Mouse (Mus musculus) myocyte (in vitro differentiated cells): ENCODE results near the gene Atg3. TPM values are rescaled to one million over a fixed set of nuclear protein-coding genes. Genes with fewer than 3 reads are reported as not detected.

Experiments
- H3K27me3 ChIP-seq: one replicate; pipeline ENCODE4 v1.6.1; 2011; ENCODE audit not compliant: control insufficient read depth, insufficient read depth, insufficient read length
- H3K36me3 ChIP-seq: one replicate; pipeline ENCODE4 v1.6.1; 2011; ENCODE audit not compliant: control insufficient read depth, insufficient read depth
- H3K4me2 ChIP-seq: one replicate; pipeline ENCODE4 v1.6.1; 2011; ENCODE audit warnings: low read depth, control low read depth
- H3K4me3 ChIP-seq: one replicate; pipeline ENCODE4 v1.5.1; 2011; ENCODE audit warnings: mild to moderate bottlenecking, control low read depth, moderate library complexity
- H3K79me2 ChIP-seq: one replicate; pipeline ENCODE4 v1.6.1; 2011; ENCODE audit not compliant: control insufficient read depth, insufficient read depth
- H3ac ChIP-seq: one replicate; pipeline ENCODE4 v1.6.1; 2011; ENCODE audit not compliant: control insufficient read depth, insufficient read length
- CEBPB ChIP-seq: IDR thresholded peaks from 2 replicates; pipeline ENCODE4 v1.6.1; 2011; ENCODE audit warnings: mild to moderate bottlenecking, moderate library complexity; ENCODE audit not compliant: poor library complexity, insufficient read depth, severe bottlenecking
- E2F4 ChIP-seq: IDR thresholded peaks from one replicate; pipeline ENCODE4 v1.6.1; 2011; ENCODE audit warnings: mild to moderate bottlenecking, control low read depth, moderate library complexity; ENCODE audit not compliant: insufficient read depth
- MAX ChIP-seq: IDR thresholded peaks from one replicate; pipeline ENCODE4 v1.6.1; 2011; ENCODE audit warnings: low read depth, mild to moderate bottlenecking, control low read depth
- MYOD1 ChIP-seq, 3 experiments: IDR thresholded peaks; one replicate each; pipeline ENCODE4 v1.6.1; 2011; ENCODE audit warnings: control low read depth in 2 of 3, low read depth in 2 of 3, mild to moderate bottlenecking in 2 of 3, moderate library complexity in 1 of 3; ENCODE audit not compliant: insufficient read length in 2 of 3, control insufficient read depth in 1 of 3
- MYOG ChIP-seq, 3 experiments: IDR thresholded peaks; one replicate each; pipeline ENCODE4 v1.6.1; 2011; ENCODE audit warnings: control low read depth in 2 of 3, low read depth in 2 of 3, mild to moderate bottlenecking in 2 of 3; ENCODE audit not compliant: insufficient read length in 2 of 3, control insufficient read depth in 1 of 3, insufficient read depth in 1 of 3
- POLR2A ChIP-seq: IDR thresholded peaks from one replicate; pipeline ENCODE4 v1.6.1; 2011; ENCODE audit warnings: low read depth, mild to moderate bottlenecking, control low read depth, moderate library complexity; ENCODE audit not compliant: insufficient read length
- POLR2AphosphoS2 ChIP-seq: IDR thresholded peaks from one replicate; pipeline ENCODE4 v1.6.1; 2011; ENCODE audit warnings: low read depth, control low read depth; ENCODE audit not compliant: insufficient read length
- REST ChIP-seq: IDR thresholded peaks from one replicate; pipeline ENCODE4 v1.6.1; 2011; ENCODE audit warnings: mild to moderate bottlenecking, control low read depth, moderate library complexity; ENCODE audit not compliant: insufficient read depth, insufficient read length
- SRF ChIP-seq: IDR thresholded peaks from one replicate; pipeline ENCODE4 v1.6.1; 2011; ENCODE audit warnings: low read depth; ENCODE audit not compliant: control insufficient read depth, insufficient read length
- TCF12 ChIP-seq: IDR thresholded peaks from one replicate; pipeline ENCODE4 v1.6.1; 2011; ENCODE audit warnings: mild to moderate bottlenecking, control low read depth; ENCODE audit not compliant: poor library complexity, insufficient read depth, severe bottlenecking
- TCF3 ChIP-seq: IDR thresholded peaks from one replicate; pipeline ENCODE4 v1.6.1; 2011; ENCODE audit warnings: low read depth, control low read depth; ENCODE audit not compliant: insufficient read length
- USF1 ChIP-seq: IDR thresholded peaks from one replicate; pipeline ENCODE4 v1.6.1; 2011; ENCODE audit warnings: low read depth, mild to moderate bottlenecking, control low read depth, moderate library complexity
- polyA plus RNA-seq: library from polyadenylated mRNA; unstranded; fragments of >200 nt; fragmentation: generic; extraction: Trizol; gene quantifications from one replicate; pipeline ENCODE4 v1.2.1, GENCODE M21; 2012; ENCODE audit warnings: missing spikeins

The Atg3 gene
- polyA plus RNA-seq, 1 experiment = 19.2 TPM

DNA sequence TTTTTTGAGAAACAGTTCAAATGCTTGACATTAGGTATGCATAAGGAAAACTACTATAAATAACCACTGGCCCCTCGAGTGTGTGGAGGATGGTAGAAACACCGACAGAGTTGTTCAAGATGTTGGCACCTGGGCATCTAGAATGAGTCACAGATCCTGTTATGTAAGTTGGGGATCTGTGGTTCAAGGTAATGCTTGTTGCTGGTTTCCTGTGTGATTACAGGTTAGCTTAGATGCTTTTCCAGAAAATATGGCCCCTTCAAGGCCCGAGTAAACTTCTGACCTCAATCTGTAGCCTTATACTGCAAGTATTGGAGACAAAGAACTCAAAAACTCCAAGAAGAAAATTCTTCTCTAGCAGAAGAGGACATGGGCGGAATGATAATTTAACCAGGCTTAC, 45.9 kb downstream of the Atg3 start:
- Histone ChIP-seq H3K36me3 (no peaks in the 10 kb centered on the region), H3ac (no peak overlapping the region), H3K4me3 (no peak overlapping the region), H3K4me2 (no peak overlapping the region), H3K79me2 (no peaks in the 10 kb centered on the region), H3K27me3 (no peaks in the 10 kb centered on the region)
- TF ChIP-seq MAX (no peak), POLR2AphosphoS2 (no peak), MYOD1 (IDR thresholded peaks at IDR 0.05; ENCODE audit: control insufficient read depth in 1 of 3, insufficient read length in 2 of 3, low read depth in 2 of 3) (no peak), SRF (no peak), REST (no peak)

DNA sequence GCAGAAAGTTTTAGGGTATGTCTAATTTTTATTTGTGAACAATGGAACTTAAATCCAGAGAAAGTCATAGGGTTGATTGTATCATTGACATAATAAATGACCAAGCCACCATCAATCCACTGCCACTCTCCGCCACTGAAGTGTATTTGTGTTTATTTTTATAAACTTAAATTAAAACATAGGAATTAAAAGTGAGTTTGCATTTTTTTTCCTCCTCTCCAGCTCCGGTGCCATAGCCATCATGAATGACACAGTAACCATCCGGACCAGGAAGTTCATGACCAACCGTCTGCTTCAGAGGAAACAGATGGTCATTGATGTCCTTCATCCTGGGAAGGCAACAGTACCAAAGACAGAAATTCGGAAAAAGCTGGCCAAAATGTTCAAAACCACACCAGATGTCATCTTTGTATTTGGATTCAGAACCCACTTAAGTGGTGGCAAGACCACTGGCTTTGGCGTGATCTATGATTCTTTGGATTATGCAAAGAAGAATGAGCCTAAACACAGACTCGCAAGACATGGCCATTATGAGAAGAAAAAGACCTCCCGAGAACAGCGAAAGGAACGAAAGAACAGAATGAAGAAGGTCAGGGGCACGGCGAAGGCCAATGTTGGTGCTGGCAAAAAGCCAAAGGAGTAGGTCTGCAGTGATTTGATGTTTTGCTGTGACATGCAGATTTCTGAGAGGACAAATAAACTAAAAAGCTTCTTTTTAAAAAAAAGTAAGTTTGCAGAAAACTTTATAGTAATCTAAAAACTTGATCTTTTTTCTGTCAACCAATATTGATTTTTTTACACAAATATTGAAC, 46.5 kb downstream of the Atg3 start:
- TF ChIP-seq TCF12 (no peak), SRF (no peak), MAX (no peak), REST (no peak), MYOG (IDR thresholded peaks at IDR 0.05; ENCODE audit: control insufficient read depth in 1 of 3, insufficient read depth in 1 of 3, insufficient read length in 2 of 3, low read depth in 2 of 3) (no peak), POLR2A (no peak), USF1 (no peak), TCF3 (no peak)
- no peak overlapping the region for H3K4me2 ChIP-seq
- no peak overlapping the region for H3K4me3 ChIP-seq
- H3ac ChIP-seq = no peak overlapping the region
- no peaks in the 10 kb centered on the region for H3K79me2 ChIP-seq
- H3K27me3 ChIP-seq = no peaks in the 10 kb centered on the region
- no peaks in the 10 kb centered on the region for H3K36me3 ChIP-seq

DNA sequence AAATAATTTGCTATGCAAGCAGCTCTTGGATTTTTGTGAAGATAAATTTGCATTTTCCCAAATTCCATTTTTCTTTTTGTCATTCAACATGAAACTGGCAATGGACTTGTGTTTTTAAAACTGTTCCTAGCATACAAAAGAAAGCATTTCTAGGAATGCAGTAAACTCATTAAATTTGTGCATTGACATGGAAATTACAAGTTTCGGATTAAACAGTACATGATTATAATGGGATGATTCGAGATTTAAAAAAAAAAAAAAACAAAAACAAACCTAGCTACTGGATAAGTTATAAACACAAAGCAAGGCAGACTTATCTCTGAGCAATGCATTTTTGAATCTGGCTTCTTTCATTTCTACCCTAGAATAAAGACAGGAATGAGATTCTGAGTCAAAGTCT, 63.4 kb downstream of the Atg3 start:
- TF ChIP-seq POLR2A (no peak), MYOD1 (IDR thresholded peaks at IDR 0.05; ENCODE audit: control insufficient read depth in 1 of 3, insufficient read length in 2 of 3, low read depth in 2 of 3) (no peak), SRF (no peak), POLR2AphosphoS2 (no peak), E2F4 (no peak), CEBPB (no peak), TCF3 (no peak), MAX (no peak), USF1 (no peak), TCF12 (no peak)

DNA sequence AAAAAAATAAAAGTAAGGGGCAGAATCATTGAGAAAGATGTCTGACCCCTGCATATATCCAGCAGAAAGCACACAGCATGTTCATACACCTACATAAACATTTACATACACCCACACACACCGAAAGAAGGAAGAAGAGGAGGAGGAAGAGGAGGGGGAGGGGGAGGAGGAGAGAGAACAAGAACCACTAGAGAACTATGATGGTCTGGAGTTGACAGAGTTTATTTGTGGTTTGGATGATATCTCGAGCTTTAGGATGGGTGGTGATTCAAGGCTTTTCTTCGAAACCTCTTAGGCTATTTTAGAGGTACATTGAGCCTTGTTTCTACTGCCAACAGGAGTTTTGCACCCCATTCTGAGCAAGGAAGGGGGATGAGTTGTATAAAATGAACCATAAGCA, 64.2 kb downstream of the Atg3 start:
- H3K27me3 ChIP-seq = no peaks in the 10 kb centered on the region
- no peaks in the 10 kb centered on the region for H3K36me3 ChIP-seq
- no peak overlapping the region for H3K4me2 ChIP-seq
- H3K4me3 ChIP-seq = no peak overlapping the region
- no peaks in the 10 kb centered on the region for H3K79me2 ChIP-seq
- no peak overlapping the region for H3ac ChIP-seq
- no peak for TF ChIP-seq MAX
- no peak for TF ChIP-seq TCF3
- no peak for TF ChIP-seq SRF
- TF ChIP-seq POLR2A = no peak
- no peak for TF ChIP-seq USF1
- TF ChIP-seq MYOG (IDR thresholded peaks at IDR 0.05; ENCODE audit: control insufficient read depth in 1 of 3, insufficient read depth in 1 of 3, insufficient read length in 2 of 3, low read depth in 2 of 3) = no peak
- TF ChIP-seq E2F4 = no peak
- TF ChIP-seq REST = no peak
- TF ChIP-seq MYOD1 (IDR thresholded peaks at IDR 0.05; ENCODE audit: control insufficient read depth in 1 of 3, insufficient read length in 2 of 3, low read depth in 2 of 3) = no peak
- TF ChIP-seq CEBPB = no peak
- no peak for TF ChIP-seq TCF12

More for the DNA sequence above, 63.4 kb downstream of the Atg3 start:
- no peak overlapping the region for H3ac ChIP-seq
- H3K4me2 ChIP-seq = no peak overlapping the region
- H3K27me3 ChIP-seq = no peaks in the 10 kb centered on the region
- no peaks in the 10 kb centered on the region for H3K79me2 ChIP-seq
- H3K36me3 ChIP-seq = no peaks in the 10 kb centered on the region
- H3K4me3 ChIP-seq = no peak overlapping the region

DNA sequence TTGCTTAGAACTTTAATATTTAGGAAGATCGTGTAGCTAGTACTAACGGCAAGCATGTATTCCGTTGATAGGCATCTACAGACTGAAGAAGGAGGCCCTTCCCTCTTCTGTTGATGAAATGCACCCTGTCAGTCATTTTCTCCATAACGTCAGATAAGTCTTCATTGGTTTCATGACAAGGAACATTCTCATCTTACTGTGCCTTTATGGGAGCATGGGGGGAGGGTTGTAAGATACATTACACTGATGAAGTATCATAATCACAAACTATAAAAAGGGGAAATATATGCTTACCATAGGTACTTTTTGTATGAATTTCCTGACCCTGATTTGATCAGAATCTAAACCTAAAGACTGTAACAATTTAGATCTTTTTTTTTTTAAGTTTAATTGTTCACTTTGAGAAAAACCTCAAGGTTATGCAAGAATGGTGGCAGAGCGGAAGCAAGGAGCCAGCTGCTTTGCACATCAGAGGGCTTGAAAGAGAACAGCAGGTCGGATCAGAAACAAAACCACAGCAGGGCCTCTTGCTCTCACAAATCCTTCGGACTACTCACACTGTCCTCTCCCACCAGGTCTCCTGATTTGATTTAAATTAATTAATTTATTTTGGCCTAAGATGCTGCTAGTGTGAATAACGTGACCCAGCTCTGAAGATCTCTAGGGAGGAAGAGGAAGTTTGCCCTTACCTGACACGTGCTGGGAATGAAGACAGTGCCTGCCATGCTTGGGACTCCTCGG, 65.2 kb downstream of the Atg3 start, which contains the start of gene Btla:
Btla (plus strand) TSS at position 668 of the 741 bp plus-strand sequence.
- Histone ChIP-seq H3K79me2 (no peaks in the 10 kb centered on the region), H3K4me3 (no peak within 1 kb of the TSS), H3ac (no peak within 1 kb of the TSS), H3K27me3 (no peaks in the 10 kb centered on the region), H3K4me2 (peak within 1 kb of the TSS; percentile 10), H3K36me3 (no peaks in the 10 kb centered on the region)
- TF ChIP-seq TCF12 (no peak), E2F4 (no peak), MAX (no peak), SRF (no peak)
